Mouse (Mus musculus) B cell, adult 2 months (primary cell): ENCODE measurements around the gene 2610528J11Rik.

Experiments used
- DNase-seq, 2 experiments: peaks; one replicate each; pipeline ENCODE4 v3.0.0; 2022

2610528J11Rik gene

GRCm38 (mm10) chr4:118542510-118543157 lies 15.8 kb downstream of the 2610528J11Rik start:
- no peak for DNase-seq

GRCm38 (mm10) chr4:118543158-118543530 lies 16.3 kb downstream of the 2610528J11Rik start:
- no peak for DNase-seq

- peak; percentile 14 to 17 for DNase-seq
Observed at GRCm38 (mm10) chr4:118543592-118544260, 16.9 kb downstream of the 2610528J11Rik start, which contains the start of gene Tmem125. Gene Tmem125 (minus strand): TSS chr4:118544044.

- DNase-seq, result no peak
Observed at GRCm38 (mm10) chr4:118544441-118545127, 17.8 kb downstream of the 2610528J11Rik start.

GRCm38 (mm10) chr4:118547424-118548129 lies 20.8 kb downstream of the 2610528J11Rik start:
- DNase-seq, result peak; percentile 45 to 57

- peak in 1 of 2 experiments; percentile 12 for DNase-seq
Observed at GRCm38 (mm10) chr4:118548130-118548480, 21.3 kb downstream of the 2610528J11Rik start.

- no peak for DNase-seq
Observed at GRCm38 (mm10) chr4:118553039-118553649, 26.3 kb downstream of the 2610528J11Rik start.

GRCm38 (mm10) chr4:118564062-118564925 lies 37.5 kb downstream of the 2610528J11Rik start:
- DNase-seq, result no peak

- DNase-seq, result no peak
Observed at GRCm38 (mm10) chr4:118564926-118565279, 38.1 kb downstream of the 2610528J11Rik start.

GRCm38 (mm10) chr4:118566161-118566676 lies 39.4 kb downstream of the 2610528J11Rik start:
- peak; percentile 43 to 49 for DNase-seq

- no peak for DNase-seq
Observed at GRCm38 (mm10) chr4:118568709-118569108, 41.9 kb downstream of the 2610528J11Rik start.

- DNase-seq, result no peak
Observed at GRCm38 (mm10) chr4:118569320-118569719, 42.5 kb downstream of the 2610528J11Rik start.

GRCm38 (mm10) chr4:118571441-118571840 lies 44.6 kb downstream of the 2610528J11Rik start:
- no peak for DNase-seq

GRCm38 (mm10) chr4:118576097-118576496 lies 49.3 kb downstream of the 2610528J11Rik start:
- DNase-seq, result peak; percentile 80

- DNase-seq, result peak; percentile 37 to 51
Observed at GRCm38 (mm10) chr4:118579313-118579712, 52.5 kb downstream of the 2610528J11Rik start.
